9 mouse cellular contexts compared by ENCODE assay signal in the genomic region with DNA sequence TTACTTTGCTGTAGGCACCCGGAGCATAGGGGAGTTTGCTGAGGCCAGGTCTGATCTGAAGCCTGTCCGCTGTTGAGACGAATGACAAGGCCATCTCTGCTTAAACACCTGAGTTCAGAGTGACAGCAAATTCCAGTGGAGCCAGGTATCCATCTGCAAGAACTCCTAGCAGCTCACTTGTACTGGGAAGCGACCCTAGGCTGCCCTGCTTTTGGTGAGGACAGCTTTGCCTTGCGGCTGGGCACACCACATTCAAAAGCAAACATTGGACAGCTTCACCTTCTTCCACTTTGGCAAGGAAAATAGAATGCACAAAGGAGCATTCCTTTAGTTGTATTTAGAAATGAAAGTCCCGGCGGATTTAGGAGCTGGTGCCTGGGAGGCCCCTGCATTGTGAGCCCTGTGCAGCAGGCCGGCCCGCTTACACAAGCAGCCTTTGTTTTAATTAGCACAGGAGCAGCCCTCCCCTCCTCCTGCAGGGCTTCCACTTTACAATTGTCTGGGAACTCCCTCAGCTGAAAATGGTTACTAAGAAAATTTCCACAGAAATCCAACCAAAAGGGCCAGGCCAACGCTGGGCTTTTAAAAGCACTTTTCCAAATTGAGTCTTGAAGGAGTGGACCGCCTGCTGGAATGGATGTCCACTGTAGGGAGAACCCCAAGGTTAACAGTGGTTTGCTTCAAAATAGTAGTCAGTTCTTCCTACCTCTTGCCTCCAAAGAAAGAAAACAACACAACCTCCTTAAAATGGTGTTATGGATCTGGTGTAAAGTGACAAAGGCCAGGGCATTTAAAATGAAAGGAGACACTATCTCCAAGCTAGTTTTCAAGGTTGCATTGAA.
DNase-seq lines count a peak whose midpoint lies in the region; ATAC-seq lines count a peak whose summit lies in the region.
"Had no signal": no experiment of that assay in that cellular context is flagged by ENCODE, and none has a peak within 500 bp of the region (broad histone marks: within the 10 kb centered on the region; RNA-seq: fewer than 3 reads in every experiment).

No protein-coding gene starts in this region.

- 10% methylated on average over 11 of the region's 11 CpGs for WGBS in forebrain, embryonic 10.5 days
- 36% methylated on average over 11 of the region's 11 CpGs for WGBS in heart, embryonic 16.5 days
- 21% methylated on average over 11 of the region's 11 CpGs for WGBS in neural tube, embryonic 12.5 days

- H3K36me3 ChIP-seq in forebrain, embryonic 10.5 days (replicated peaks) = no peaks in the 10 kb centered on the region
- H3K36me3 ChIP-seq in heart, embryonic 16.5 days (ENCODE audit: control insufficient read depth, insufficient read depth) = no peaks in the 10 kb centered on the region
- no peaks in the 10 kb centered on the region for H3K36me3 ChIP-seq in neural tube, embryonic 12.5 days
- H3K36me3 ChIP-seq: G1E had no signal

- peak overlapping the region; percentile 57 for H3K9ac ChIP-seq in heart, embryonic 16.5 days (ENCODE audit: low read length)
- no peak overlapping the region for H3K9ac ChIP-seq in neural tube, embryonic 12.5 days

- peak overlapping the region; percentile 83 for H3K27ac ChIP-seq in forebrain, embryonic 10.5 days
- H3K27ac ChIP-seq in heart, embryonic 16.5 days (ENCODE audit: low read length) = peak overlapping the region; percentile 63
- peak overlapping the region; percentile 46 for H3K27ac ChIP-seq in neural tube, embryonic 12.5 days

- peak overlapping the region; percentile 23; the same call in 1 of the 2 replicates for H3K4me3 ChIP-seq in forebrain, embryonic 10.5 days
- no peak overlapping the region for H3K4me3 ChIP-seq in heart, embryonic 16.5 days (ENCODE audit: low read length)
- no peak overlapping the region for H3K4me3 ChIP-seq in neural tube, embryonic 12.5 days

- H3K9me3 ChIP-seq in forebrain, embryonic 10.5 days = no peaks in the 10 kb centered on the region
- H3K9me3 ChIP-seq in heart, embryonic 16.5 days (replicated peaks; ENCODE audit: control insufficient read depth, low read length) = no peaks in the 10 kb centered on the region
- H3K9me3 ChIP-seq in neural tube, embryonic 12.5 days = no peaks in the 10 kb centered on the region

- DNase-seq in layer of hippocampus, adult 18-20 months (ENCODE audit: low spot score in 2 of 2) = peak; percentile 7 to 57
- no peak for DNase-seq in layer of hippocampus, postnatal 25 days (ENCODE audit: extremely low spot score in 1 of 2, low spot score in 1 of 2)
- DNase-seq in forebrain, embryonic 10.5 days (ENCODE audit: extremely low spot score, low spot score) = peak; percentile 44
- peak; percentile 30 to 48 for DNase-seq in layer of hippocampus, postnatal 36 days
- DNase-seq in urinary bladder, postnatal 10 days (ENCODE audit: low spot score) = no peak

- peak; percentile 86 for ATAC-seq in heart, embryonic 16.5 days (replicated peaks; ENCODE audit: extremely low read depth, insufficient read depth, low FRiP score)
- peak; percentile 25 for ATAC-seq in neural tube, embryonic 12.5 days (ENCODE audit: low FRiP score, low read depth)
- ATAC-seq in megakaryocyte, adult 5-6 weeks (ENCODE audit: poor library complexity, severe bottlenecking) = no peak

- peaks cover 3% of the 10 kb centered on the region; the same call in 1 of the 2 replicates for H3K27me3 ChIP-seq in forebrain, embryonic 10.5 days (ENCODE audit: poor library complexity, severe bottlenecking)
- no peaks in the 10 kb centered on the region for H3K27me3 ChIP-seq in heart, embryonic 16.5 days (ENCODE audit: control insufficient read depth, insufficient read depth, low read length)
- H3K27me3 ChIP-seq in neural tube, embryonic 12.5 days (replicated peaks) = no peaks in the 10 kb centered on the region

- peak overlapping the region; percentile 34 for H3K4me2 ChIP-seq in heart, embryonic 16.5 days (ENCODE audit: low read depth, low read length)
- peak overlapping the region; percentile 24 for H3K4me2 ChIP-seq in neural tube, embryonic 12.5 days (replicated peaks)

- H3K4me1 ChIP-seq in forebrain, embryonic 10.5 days = peaks cover 28% of the 10 kb centered on the region
- H3K4me1 ChIP-seq in heart, embryonic 16.5 days (ENCODE audit: control insufficient read depth, insufficient read depth, low read length) = peaks cover 18% of the 10 kb centered on the region
- H3K4me1 ChIP-seq in neural tube, embryonic 12.5 days = peaks cover 25% of the 10 kb centered on the region

Comparison
In these comparisons a context has a peak if more than half of its experiments do, and no peak if none do; other contexts are left out.
1. DNase-seq: peak in layer of hippocampus, adult 18-20 months (2 of 2), forebrain, embryonic 10.5 days (single experiment) and layer of hippocampus, postnatal 36 days (2 of 2); none in layer of hippocampus, postnatal 25 days (0 of 2) and urinary bladder, postnatal 10 days (single experiment).
2. Peak in every context shown above with its lines, with median percentiles within 50 percentile points of each other: H3K27ac ChIP-seq.